Mouse (Mus musculus): ENCODE measurements around the gene Rsg1.

Rsg1 gene

DNA sequence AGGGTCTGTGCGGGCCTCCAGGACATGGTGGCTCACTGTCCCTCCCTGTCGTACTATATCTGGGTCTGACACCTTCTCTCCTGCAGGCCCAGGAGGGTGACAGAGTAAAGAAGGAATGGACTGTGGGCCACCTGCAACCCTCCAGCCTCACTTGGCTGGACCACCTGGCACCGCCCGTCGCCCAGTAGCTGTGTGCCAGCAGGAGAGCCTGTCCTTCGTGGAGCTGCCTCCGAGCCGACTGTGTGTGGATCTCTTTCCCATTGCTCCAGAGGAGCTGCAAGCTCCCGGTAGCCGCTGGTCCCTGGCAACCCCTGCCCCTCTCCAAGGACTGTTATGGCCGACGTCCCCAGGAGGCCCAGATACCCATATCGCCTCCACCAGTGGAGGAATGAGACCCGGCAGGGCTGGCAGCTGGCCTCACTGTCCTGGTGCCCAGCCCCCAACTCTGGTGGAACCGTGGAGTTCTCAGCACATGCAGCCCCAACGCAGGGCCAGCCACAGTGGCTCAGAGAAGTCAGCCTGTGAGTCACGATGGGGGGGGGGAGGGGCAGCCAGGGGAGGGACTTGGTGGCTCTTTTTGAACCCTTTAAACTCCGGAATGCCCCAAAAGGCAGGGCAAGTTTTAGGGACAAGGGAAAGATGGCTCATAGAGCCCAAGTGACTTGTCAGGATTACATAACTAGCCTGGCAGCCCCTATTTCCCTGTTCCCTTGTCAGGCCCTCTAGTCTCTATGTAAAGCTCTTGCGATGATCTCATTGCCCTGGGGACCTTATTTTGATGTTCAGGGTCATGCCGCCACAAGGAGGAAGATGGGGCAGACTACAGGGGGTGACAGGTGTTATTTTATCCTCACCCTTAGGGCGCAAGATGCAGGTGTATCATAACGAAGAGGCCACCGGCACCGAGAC, 32.6 kb downstream of the Rsg1 start:
- DNase-seq (ENCODE audit: extremely low read depth, insufficient read length, low spot score), result peak; percentile 71

DNA sequence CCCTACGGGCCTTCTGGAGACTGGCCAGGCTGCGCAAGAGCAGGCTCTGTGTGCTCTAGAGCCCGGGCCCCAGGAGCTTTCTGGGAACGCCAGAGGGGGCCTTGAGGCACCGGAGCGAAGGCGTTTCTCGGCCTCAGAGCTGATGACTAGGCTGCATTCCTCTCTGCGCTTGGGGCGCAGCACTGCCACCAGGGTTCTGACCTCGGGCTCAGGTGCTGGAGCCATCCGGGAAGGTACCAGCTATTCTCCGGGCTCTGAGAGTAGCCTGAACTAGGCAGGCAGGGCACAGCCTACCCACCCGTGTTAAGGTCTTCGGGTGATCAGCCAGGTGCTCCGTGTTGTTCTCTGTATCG, 33.2 kb downstream of the Rsg1 start:
- no peak for DNase-seq (ENCODE audit: extremely low read depth, insufficient read length, low spot score)

DNA sequence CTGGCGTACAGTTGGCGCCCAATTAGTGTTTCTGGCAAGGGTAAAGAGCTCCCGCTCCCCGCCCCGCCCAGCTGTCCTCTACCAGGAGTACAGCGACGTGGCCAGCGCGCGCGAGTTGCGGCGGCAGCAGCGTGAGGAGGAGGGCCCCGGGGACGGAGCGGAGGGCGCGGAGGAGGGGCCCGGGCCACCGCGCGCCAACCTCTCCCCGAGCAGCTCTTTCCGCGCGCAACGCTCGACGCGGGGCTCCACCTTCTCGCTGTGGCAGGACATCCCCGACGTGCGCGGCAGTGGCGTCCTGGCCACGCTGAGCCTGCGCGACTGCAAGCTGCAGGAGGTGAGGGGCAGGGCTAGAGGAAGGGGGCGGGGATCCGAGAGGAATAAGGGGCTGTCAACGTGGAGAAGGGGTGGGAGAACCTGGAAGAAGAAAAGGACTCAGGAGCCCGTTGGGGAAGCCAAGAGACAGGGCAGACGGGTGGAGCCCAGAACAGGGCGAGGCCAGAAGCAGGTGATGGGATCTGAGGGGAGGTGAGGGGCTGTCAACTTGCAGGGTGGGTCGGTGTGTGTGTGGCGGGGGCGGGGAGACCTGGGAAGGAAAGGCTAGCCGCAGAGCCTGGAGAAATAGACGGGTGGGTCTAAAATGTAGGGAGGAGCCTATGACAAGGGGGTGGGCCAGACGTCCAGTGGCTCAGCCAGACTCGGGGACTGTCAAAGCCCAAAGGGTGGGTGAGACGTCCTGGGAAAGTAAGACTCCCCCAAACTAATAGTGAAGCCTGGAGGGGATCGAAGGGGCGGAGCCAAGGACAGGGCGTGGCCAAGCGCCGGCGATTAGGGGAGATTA, 34.2 kb downstream of the Rsg1 start:
- no peak for DNase-seq (ENCODE audit: extremely low read depth, insufficient read length, low spot score)

DNA sequence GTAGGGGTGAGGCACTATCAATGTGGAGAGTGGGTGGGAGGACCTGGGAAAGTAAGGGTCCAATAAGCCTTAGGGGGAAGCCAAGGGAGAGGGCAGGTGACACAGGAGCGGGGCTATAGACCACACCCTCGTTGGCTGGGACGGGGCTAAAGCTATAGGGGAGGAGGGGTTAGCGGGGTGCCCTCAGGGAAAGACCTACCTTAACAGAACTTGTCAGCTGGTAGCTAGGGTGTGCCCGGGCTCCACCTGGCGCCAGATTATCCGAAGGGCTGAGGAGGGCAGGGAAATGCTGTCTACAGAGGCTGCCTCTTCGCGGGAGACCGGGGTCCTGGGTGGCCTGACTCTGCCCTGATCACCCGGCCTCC, 34.8 kb downstream of the Rsg1 start:
- no peak for DNase-seq (ENCODE audit: extremely low read depth, insufficient read length, low spot score)

DNA sequence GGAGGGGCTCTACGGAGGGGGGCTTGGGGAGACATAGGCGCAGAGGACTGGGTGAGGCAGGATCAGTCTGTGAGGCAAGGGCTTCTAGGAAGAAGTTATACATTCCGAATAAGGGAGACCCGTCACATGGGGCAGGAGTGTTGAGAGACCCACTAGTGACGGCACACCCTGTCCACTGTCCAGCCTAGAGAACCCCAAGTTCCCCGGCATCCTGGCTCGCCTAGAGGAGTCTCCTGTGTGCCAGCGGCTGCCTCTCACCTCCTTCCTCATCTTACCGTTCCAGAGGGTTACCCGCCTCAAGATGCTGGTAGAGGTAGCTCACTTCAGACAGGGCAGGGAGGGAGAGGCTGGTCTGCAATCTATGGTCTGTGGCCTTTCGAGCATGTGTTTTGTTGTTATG, 35.6 kb downstream of the Rsg1 start:
- no peak for DNase-seq (ENCODE audit: extremely low read depth, insufficient read length, low spot score)

DNA sequence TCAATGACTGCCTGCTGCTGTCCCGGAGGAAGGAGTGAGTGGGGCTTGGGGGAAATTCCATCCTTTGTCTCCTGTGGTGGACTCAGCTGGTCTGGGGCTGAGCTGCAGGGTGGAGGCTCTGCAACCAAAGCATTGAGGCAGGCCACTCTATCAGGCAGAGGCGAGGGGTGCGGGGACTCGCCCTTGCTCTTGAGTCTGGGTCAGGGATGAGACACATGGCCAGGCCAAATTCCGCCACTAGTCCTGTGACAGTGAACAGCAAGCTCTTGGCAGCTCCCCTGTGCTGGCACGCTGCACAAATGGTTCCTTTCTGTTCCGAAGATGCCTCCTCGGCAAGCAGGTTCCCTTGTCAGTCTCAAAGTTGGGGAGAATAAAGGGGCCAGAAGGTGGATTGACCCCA, 37.3 kb downstream of the Rsg1 start:
- DNase-seq (ENCODE audit: extremely low read depth, insufficient read length, low spot score), result no peak

DNA sequence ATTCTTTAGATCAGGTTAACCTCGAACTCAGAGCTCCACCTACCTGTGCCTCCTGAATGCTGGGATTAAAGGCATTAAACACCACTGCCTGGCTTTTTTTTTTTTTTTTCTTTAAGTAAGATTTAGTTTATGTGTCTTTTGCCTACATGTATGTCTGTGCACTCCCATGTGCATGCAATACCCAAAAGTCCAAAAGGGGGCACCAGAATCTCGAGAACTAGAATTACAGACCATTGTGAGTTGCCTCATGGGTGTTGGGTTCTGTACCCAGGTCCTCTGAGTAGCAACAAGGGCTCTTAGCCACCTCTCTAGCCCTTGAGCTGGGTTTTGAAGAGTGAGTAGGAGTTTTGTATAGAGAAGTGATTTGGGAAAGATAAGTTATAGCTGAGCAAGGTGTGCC, 38.9 kb downstream of the Rsg1 start:
- no peak for DNase-seq (ENCODE audit: extremely low read depth, insufficient read length, low spot score)

DNA sequence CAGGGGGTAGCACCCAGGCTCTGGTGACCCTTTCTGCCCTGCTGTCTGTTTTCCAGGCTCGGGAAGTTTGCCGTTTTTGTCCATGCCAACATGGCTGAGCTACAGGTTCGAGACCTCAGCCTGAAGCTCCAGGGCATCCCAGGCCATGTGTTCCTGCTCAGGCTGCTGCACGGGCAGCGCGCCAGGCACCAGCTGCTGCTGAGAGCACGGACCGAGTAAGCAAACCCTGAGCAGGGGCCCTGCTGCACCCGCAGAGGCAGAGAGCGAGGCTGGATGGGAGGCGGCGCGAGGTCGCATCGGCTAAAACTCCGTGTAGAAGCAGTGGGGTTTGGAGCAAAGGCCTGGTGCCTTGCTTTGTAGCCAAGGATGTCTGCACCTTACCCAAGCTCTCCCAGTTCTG, 40.5 kb downstream of the Rsg1 start:
- DNase-seq (ENCODE audit: extremely low read depth, insufficient read length, low spot score), result no peak

DNA sequence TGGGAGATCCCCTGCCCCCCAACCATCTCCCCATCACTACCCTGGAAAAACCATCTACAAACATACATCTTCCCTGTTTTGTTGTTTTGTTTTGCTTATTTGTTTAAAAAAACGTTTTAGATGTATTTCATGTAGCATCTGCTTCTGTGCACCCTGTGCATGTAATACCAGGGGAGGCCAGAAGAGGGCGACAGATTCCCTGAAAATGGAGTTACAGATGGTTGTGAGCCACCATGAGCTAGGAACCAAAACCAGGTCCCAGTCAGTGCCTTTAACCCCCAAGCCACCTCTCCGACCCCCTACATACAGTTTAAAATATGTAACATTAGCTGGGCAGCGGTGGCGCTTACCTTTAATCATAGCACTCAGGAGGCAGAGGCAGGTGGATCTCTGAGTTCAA, 43.7 kb downstream of the Rsg1 start:
- DNase-seq (ENCODE audit: extremely low read depth, insufficient read length, low spot score), result no peak

DNA sequence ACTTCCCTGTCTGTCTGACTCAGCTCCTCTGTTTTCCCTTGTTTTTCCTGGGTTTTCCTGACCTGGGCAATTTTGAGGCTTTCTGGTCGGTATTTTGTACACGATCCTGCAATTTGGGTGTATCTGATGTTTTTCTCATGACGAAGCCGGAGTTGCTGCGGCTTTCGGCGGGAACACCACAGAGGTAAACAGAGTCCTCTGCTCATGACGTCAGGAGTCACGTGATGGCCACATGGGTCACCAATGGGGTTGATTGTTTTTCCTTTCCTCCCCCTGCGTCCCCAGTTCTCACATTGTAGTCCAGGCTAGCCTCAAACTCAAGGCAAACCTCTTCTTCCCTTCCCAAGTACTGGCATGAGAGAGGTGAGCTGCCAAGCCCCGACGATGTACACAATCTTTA, 45.7 kb downstream of the Rsg1 start:
- no peak for DNase-seq (ENCODE audit: extremely low read depth, insufficient read length, low spot score)

DNA sequence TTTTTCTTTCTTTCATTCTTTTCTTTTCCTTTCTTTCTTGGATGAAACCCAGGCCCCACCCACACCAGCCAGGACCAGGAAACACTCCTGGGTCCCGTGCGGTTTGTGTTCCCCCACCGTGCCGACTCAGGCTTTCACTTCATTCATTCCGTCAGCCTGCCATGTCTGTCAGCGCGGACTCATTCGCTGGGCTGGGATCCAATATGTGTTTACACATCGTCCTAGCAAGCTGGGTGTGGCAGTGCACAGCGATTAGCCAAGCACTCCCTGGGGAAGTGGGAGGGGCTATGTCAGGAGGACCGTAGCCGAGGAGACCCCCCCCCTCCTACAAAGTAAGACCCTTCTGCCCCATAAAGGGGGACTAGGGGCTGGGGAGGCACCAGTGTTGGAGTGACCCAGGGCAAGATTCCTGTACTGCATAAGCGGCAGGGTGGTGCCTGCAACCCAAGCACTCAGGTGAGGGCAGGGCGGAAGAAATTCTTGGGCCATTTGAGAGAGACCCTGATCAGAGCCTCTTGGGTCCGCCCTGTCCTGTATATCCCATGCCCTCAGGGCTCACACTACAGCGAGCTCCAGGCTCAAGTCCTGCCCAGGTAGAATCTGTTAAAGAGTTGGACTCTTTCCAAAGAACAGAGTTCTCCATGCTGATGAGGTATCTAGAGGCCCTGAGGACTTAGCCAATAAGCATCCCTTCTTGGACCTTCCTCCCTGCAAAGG, 46.4 kb downstream of the Rsg1 start:
- peak; percentile 76 for DNase-seq (ENCODE audit: extremely low read depth, insufficient read length, low spot score)

DNA sequence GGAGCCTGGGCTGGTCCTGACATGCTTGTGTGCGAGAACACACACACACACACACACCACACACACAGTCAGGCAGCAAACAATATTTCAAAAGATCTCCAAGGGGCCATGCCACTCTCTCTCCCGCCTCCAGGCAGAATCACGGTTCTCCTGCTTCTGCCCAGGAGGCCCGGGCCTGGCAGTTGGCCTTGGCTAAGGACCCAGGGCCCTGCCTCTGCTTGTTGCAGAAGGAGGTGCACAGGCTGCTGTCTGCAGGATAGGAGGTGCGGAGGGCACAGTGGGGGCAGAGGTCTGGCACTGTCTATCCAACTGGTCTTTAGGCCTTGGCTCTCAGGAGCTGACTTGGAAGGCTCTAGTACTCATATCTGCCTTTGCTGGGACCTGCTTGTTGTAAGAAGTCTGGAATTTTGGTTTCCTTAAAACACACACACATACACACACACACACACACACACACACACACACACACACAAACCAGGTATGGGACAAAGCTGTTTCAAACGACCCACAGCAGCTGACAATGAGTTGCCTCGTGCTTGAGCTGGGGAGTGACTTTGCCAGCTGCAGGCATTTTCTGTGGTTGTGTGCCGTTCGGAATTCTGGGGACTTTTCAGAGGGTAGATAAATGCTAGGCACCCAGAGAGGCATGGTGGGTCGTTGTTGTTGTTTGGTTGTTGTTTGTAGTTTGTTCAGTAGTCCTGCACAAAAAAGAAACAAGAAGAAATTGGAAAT, 49.3 kb downstream of the Rsg1 start:
- DNase-seq (ENCODE audit: extremely low read depth, insufficient read length, low spot score), result no peak

DNA sequence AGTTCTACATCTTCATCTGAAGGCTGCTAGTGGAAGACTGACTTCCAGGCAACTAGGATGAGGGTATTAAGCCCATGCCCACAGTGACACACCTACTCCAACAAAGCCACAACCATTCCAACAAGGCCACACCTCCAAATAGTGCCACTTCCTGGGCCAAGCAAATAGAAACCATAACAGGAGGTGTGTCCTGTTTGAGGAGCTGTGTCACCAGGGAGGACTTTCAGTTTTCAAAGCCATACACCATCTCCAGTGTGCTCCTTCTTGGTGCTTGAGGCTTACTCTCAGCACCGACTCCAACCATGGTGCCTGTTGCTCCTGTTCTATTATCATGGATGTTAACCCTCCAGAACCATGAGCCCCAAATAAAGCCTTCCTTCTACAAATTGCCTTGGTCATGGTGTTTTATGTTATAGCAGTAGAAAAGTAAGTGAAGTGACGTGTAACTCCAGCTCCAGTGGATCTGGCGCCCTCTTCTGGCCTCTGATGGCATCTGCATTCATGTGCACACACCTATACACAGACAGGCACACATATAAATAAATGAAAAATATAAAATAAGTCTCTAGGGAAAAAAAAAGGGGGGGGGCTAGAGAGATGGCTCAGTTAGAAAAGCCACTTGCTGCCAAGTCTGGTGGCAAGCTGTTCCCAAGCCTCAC, 52.4 kb downstream of the Rsg1 start:
- DNase-seq (ENCODE audit: extremely low read depth, insufficient read length, low spot score), result no peak

DNA sequence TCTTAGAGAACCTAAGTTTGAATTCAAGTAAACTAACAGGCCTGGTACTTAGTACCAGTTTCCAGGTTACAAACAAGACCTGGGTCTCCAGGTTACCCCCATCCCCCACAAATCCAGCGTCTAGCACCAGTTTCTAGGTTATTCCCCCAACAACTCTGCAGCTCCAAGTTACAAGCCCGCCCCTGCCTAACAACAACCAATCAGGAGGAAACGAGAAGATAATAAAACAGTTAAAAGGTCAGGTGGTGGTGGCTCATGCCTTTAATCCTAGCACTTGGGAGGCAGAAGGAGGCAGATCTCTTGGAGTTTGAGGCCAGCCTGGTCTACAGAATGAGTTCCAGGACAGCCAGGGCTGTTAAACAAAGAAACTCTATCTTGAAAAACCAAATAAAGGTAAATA, 53.5 kb downstream of the Rsg1 start:
- DNase-seq (ENCODE audit: extremely low read depth, insufficient read length, low spot score), result no peak

DNA sequence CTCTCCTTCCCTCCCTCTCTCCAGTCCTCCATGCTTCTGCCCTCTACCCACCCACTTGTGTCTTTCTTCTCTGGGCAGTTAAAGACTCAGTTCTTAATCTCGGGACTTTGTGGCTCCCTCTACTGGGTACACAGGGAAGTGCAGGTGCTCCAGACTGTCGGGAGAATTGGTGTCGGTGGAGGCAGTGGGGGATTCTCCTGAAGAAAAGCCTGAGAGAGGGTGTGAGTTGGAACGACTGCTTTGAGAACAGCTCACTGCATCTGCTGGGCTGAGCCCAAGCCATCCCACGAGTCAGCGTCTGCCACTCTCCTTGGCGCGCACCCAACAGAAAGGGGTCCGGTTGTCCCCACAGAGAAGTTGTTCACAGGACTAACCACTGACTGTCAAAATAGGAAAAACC, 54.1 kb downstream of the Rsg1 start:
- peak; percentile 64 for DNase-seq (ENCODE audit: extremely low read depth, insufficient read length, low spot score)

DNA sequence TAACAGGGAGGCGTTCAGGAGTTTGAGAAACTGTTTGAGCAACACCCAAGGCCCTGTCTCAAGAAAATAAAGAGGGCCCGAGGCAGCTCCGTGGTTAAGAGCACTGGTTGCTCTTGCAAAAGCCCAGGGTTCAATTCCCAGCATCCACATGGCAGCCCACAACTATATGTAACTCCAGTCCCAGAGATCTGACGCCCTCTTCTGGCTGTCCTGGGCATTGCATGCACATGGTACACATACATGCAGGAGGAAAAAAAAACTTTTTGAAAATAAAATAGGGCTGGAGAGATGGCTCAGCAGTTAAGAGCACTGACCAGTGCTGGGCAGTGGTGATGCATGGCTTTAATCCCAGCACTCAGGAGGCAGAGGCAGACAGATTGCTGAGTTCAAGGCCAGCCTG, 54.6 kb downstream of the Rsg1 start:
- DNase-seq (ENCODE audit: extremely low read depth, insufficient read length, low spot score), result no peak

DNA sequence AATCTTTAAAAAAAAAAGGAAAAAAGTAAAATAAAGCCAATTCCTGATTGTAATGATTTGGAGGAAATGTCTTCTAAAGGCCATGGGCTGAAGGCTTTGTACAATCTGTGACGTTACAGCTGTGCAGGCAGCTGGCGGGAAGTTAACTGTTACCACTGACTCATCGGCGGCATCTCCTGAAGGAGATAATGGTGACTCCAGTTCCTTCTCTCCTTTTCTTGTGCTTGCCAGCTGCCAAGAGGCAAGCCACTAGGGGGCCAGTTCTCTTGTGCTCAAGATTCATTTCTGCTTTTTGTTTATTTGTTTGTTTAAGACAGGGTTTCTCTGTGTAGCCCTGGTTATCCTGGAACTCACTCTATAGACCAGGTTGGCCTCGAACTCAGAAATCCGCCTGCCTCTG, 55.3 kb downstream of the Rsg1 start:
- DNase-seq (ENCODE audit: extremely low read depth, insufficient read length, low spot score), result no peak

DNA sequence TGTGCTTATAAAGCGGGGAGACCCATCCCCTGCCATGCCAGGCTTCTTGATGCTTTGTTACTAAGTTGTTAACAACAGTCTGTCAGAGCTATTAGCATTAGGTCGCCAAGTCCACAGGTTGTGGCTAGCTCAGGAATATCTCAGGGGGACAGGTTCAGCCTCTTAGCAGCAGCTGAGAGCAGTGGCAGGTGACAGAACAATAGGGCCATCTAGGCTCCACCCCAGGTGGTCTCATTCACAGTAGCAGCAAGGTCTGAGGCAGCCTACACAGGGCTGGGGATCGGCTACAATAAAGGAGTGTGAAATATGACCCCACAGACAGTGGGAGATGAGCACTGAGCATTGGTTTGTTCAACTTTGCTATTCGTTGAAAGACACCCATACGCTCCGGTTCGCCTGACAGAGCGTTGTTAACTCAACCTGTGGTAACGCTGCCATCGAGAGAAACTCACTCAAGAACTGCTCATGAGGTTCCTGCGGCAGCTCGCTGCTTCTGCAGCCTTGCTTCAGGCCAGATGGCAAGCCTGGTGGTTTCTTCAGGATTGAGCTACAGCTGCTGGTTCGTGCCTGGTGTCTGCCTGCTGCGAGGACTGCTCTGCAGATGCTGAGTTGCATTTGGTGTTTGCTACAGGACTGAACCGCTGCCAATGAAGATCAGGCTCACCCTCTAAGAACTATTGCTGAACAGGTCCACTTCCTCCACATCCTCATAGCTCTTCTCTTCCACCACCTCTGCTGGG, 56.6 kb downstream of the Rsg1 start:
- no peak for DNase-seq (ENCODE audit: extremely low read depth, insufficient read length, low spot score)

DNA sequence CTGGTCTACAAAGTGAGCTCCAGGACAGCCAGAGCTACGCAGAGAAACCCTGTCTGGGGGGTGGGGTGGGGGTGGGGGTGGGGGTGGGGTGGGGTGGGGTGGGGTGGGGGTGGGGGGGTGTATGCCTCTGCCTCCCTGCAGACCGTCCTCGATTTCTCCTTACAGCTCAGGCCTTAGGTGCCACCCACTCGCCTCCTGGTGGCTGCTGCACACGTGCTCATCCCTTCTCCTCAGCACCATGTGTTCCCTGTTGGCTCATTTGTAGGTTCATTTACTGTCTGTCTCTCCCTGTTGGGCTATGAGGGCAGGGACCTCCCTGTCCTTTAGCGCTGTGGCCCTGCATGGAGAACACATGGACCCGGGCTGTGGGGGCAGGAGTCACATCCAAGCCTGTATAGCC, 57.5 kb downstream of the Rsg1 start:
- DNase-seq (ENCODE audit: extremely low read depth, insufficient read length, low spot score), result no peak

DNA sequence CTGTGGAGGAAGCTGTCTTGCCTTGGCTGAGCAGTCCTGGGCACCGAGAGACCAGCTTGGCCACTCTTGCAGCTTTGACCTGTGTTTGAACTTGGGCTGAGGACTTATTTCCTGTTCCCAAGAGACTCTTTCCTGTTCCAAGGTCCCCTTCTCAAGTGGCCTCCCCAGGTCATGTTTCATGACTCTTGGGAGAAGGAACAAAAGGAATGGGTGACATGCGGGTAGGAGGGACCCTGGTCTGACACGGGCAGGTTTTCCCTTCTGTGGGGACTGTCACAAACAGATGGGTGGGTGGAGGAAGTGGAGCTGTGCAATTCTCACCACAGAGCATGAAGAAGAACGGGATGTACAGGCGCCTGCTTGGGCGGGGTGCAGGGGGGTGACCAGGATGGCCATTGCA, 58.0 kb downstream of the Rsg1 start:
- DNase-seq (ENCODE audit: extremely low read depth, insufficient read length, low spot score), result no peak

Measured in 3134 (cell line).